Mouse (Mus musculus): ENCODE results near the gene Rapgef1. TPM values are rescaled to one million over a fixed set of nuclear protein-coding genes. Genes with fewer than 3 reads are reported as not detected.

Gene Rapgef1
- polyA plus RNA-seq, 2 experiments = 20.8 to 51.1 TPM

DNA sequence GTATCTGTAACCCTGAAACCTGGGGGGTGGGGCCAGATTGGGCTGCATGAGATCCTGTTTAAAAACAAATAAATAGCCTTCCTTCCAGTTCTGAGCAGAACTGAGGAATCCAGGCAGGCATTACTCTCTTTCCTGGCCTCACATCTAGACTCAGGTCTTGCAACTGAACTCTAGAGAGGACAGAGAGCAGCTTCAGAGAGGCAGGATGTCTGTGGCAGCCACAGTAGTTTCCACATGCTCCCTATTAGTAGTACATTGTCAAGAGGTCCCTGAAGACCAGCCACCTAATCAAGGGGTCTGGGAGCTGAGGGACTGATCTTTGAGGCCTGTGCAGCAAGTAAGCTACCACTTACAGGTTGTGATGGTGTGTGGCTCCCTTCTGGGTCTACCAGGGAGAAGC is 18.0 kb downstream of the Rapgef1 start:
- H3K4me2 ChIP-seq (replicated peaks; ENCODE audit: low read depth, low read length, severe bottlenecking) = no peak overlapping the region
- DNase-seq (ENCODE audit: low spot score) (no peak), ATAC-seq (ENCODE audit: low FRiP score, low read depth) (no peak)
- no peak for TF ChIP-seq POLR2A (IDR thresholded peaks at IDR 0.05; ENCODE audit: borderline replicate concordance, extremely low read depth, insufficient read depth, insufficient read length)
- no peaks in the 10 kb centered on the region for H3K27me3 ChIP-seq (ENCODE audit: control insufficient read depth, insufficient read depth, low read length)
- H3K27ac ChIP-seq (replicated peaks; ENCODE audit: low read depth, low read length) = no peak overlapping the region
- H3K9me3 ChIP-seq (ENCODE audit: control insufficient read depth, low read length) = no peaks in the 10 kb centered on the region
- H3K4me3 ChIP-seq (replicated peaks; ENCODE audit: low read length) = no peak overlapping the region
- no peak overlapping the region for H3K9ac ChIP-seq (ENCODE audit: low read depth, low read length, severe bottlenecking)
- peaks cover 24% of the 10 kb centered on the region for H3K4me1 ChIP-seq (ENCODE audit: control insufficient read depth, insufficient read depth, low read length)
- no peaks in the 10 kb centered on the region for H3K36me3 ChIP-seq (ENCODE audit: control insufficient read depth, insufficient read depth, low read length)

- H3K4me2 ChIP-seq (replicated peaks; ENCODE audit: low read depth, low read length, severe bottlenecking) = no peak overlapping the region
- peaks cover 11% of the 10 kb centered on the region; the same call in 1 of the 2 replicates for H3K4me1 ChIP-seq (ENCODE audit: control insufficient read depth, insufficient read depth, low read length)
- ATAC-seq (ENCODE audit: low FRiP score, low read depth) = no peak
- H3K4me3 ChIP-seq (replicated peaks; ENCODE audit: low read length) = no peak overlapping the region
- no peaks in the 10 kb centered on the region for H3K36me3 ChIP-seq (ENCODE audit: control insufficient read depth, insufficient read depth, low read length)
- no peak overlapping the region for H3K9ac ChIP-seq (ENCODE audit: low read depth, low read length, severe bottlenecking)
- DNase-seq (ENCODE audit: low spot score) = no peak
- 80% methylated on average over 1 of the region's 1 CpGs for WGBS
- H3K27me3 ChIP-seq (ENCODE audit: control insufficient read depth, insufficient read depth, low read length) = no peaks in the 10 kb centered on the region
- H3K27ac ChIP-seq (replicated peaks; ENCODE audit: low read depth, low read length) = no peak overlapping the region
- TF ChIP-seq POLR2A (IDR thresholded peaks at IDR 0.05; ENCODE audit: borderline replicate concordance, extremely low read depth, insufficient read depth, insufficient read length) = no peak
- no peaks in the 10 kb centered on the region for H3K9me3 ChIP-seq (ENCODE audit: control insufficient read depth, low read length)
Observed at GRCm38 (mm10) chr2:29639377-29639776, 19.9 kb downstream of the Rapgef1 start.

- no peak for TF ChIP-seq POLR2A (IDR thresholded peaks at IDR 0.05; ENCODE audit: borderline replicate concordance, extremely low read depth, insufficient read depth, insufficient read length)
- no peak overlapping the region for H3K27ac ChIP-seq (replicated peaks; ENCODE audit: low read depth, low read length)
- no peaks in the 10 kb centered on the region for H3K27me3 ChIP-seq (ENCODE audit: control insufficient read depth, insufficient read depth, low read length)
- peaks cover 3% of the 10 kb centered on the region; the same call in 1 of the 2 replicates for H3K36me3 ChIP-seq (ENCODE audit: control insufficient read depth, insufficient read depth, low read length)
- ATAC-seq (ENCODE audit: low FRiP score, low read depth) (no peak), DNase-seq (ENCODE audit: low spot score) (no peak)
- no peaks in the 10 kb centered on the region for H3K9me3 ChIP-seq (ENCODE audit: control insufficient read depth, low read length)
- H3K4me2 ChIP-seq (replicated peaks; ENCODE audit: low read depth, low read length, severe bottlenecking) = no peak overlapping the region
- no peak overlapping the region for H3K4me3 ChIP-seq (replicated peaks; ENCODE audit: low read length)
- H3K9ac ChIP-seq (ENCODE audit: low read depth, low read length, severe bottlenecking) = no peak overlapping the region
- WGBS = 65% methylated on average over 5 of the region's 5 CpGs
- H3K4me1 ChIP-seq (ENCODE audit: control insufficient read depth, insufficient read depth, low read length) = peaks cover 11% of the 10 kb centered on the region; the same call in 1 of the 2 replicates
Observed at GRCm38 (mm10) chr2:29639953-29640743, 20.6 kb downstream of the Rapgef1 start.

DNA sequence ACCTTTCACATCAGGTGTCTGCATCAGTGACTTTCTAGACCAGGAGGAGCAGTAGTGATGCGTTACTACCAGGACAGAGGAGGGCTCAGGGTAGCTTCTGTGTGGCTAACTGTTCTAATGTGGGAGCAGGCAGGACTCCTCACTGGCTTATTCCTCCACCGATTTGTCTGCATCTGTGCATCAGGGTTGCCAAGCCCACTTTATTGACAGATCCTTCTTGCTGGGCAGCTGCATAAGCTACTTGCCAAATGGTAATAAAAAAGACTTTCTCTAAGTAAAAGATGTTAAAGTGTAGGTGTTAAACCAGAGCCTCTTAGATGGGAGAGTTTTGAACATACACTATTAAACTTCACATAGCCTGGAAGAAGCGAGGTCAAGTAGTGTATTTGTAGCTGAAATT is 22.2 kb downstream of the Rapgef1 start:
- Histone ChIP-seq H3K27ac (replicated peaks; ENCODE audit: low read depth, low read length) (no peak overlapping the region), H3K4me3 (replicated peaks; ENCODE audit: low read length) (no peak overlapping the region), H3K4me1 (ENCODE audit: control insufficient read depth, insufficient read depth, low read length) (peaks cover 14% of the 10 kb centered on the region; the same call in 1 of the 2 replicates), H3K9ac (ENCODE audit: low read depth, low read length, severe bottlenecking) (no peak overlapping the region), H3K9me3 (ENCODE audit: control insufficient read depth, low read length) (no peaks in the 10 kb centered on the region), H3K36me3 (ENCODE audit: control insufficient read depth, insufficient read depth, low read length) (peaks cover 3% of the 10 kb centered on the region; the same call in 1 of the 2 replicates), H3K27me3 (ENCODE audit: control insufficient read depth, insufficient read depth, low read length) (no peaks in the 10 kb centered on the region), H3K4me2 (replicated peaks; ENCODE audit: low read depth, low read length, severe bottlenecking) (no peak overlapping the region)
- WGBS = 76% methylated on average over 3 of the region's 3 CpGs
- DNase-seq (ENCODE audit: low spot score) (no peak), ATAC-seq (ENCODE audit: low FRiP score, low read depth) (no peak)
- no peak for TF ChIP-seq POLR2A (IDR thresholded peaks at IDR 0.05; ENCODE audit: borderline replicate concordance, extremely low read depth, insufficient read depth, insufficient read length)

DNA sequence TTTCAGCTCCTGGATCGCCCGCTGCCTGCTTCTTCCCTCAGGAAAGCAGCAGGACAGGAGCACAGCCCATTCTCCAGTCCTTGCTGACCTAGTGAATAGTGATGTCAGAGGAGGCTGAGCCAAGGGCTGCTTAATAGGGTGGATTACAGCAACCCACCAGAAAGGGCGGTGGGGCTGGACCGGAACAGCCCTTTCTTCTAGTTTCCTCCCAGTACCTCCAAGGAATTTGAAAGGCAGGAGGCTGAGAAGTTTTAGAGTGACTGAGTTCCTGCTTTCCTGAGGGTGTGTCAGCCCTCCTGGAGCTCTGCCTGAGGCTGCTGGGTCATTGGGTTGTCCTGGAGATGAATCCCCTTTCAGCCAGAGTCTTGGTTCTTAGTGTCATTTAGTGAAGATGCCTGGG is 23.9 kb downstream of the Rapgef1 start:
- H3K36me3 ChIP-seq (ENCODE audit: control insufficient read depth, insufficient read depth, low read length) = peaks cover 3% of the 10 kb centered on the region; the same call in 1 of the 2 replicates
- H3K4me2 ChIP-seq (replicated peaks; ENCODE audit: low read depth, low read length, severe bottlenecking) = no peak overlapping the region
- H3K27ac ChIP-seq (replicated peaks; ENCODE audit: low read depth, low read length) = no peak overlapping the region
- no peak overlapping the region for H3K9ac ChIP-seq (ENCODE audit: low read depth, low read length, severe bottlenecking)
- no peaks in the 10 kb centered on the region for H3K9me3 ChIP-seq (ENCODE audit: control insufficient read depth, low read length)
- H3K27me3 ChIP-seq (ENCODE audit: control insufficient read depth, insufficient read depth, low read length) = no peaks in the 10 kb centered on the region
- H3K4me3 ChIP-seq (replicated peaks; ENCODE audit: low read length) = no peak overlapping the region
- H3K4me1 ChIP-seq (ENCODE audit: control insufficient read depth, insufficient read depth, low read length) = peaks cover 18% of the 10 kb centered on the region; the same call in 1 of the 2 replicates
- WGBS = 78% methylated on average over 4 of the region's 4 CpGs
- no peak for DNase-seq (ENCODE audit: low spot score)
- ATAC-seq (ENCODE audit: low FRiP score, low read depth) = no peak
- no peak for TF ChIP-seq POLR2A (IDR thresholded peaks at IDR 0.05; ENCODE audit: borderline replicate concordance, extremely low read depth, insufficient read depth, insufficient read length)
